Mouse (Mus musculus) megakaryocyte-erythroid progenitor cell, adult 5-6 weeks (primary cell): Measurements from ENCODE around the gene Fgf8. TPM values are rescaled to one million over a fixed set of nuclear protein-coding genes. Genes with fewer than 3 reads are reported as not detected.

Experiments
- ATAC-seq: replicated peaks from 2 replicates; pipeline ENCODE4 v1.8.0; 2016; ENCODE audit warnings: mild to moderate bottlenecking, inconsistent platforms; ENCODE audit not compliant: severe bottlenecking, poor library complexity, low FRiP score, low TSS enrichment
- total RNA-seq, 2 experiments: library from RNA; stranded (forward) in 1 of 2; stranded (reverse) in 1 of 2; fragments of 200-1000, 215-1000 nt in 1 of 2; fragments of >200 nt in 1 of 2; fragmentation: Nextera tagmentation in 1 of 2; gene quantifications; 2 replicates each; pipeline ENCODE4 v1.2.3; 2014 to 2017

Gene Fgf8
- total RNA-seq, 2 experiments from 2014 or later = not detected

DNA sequence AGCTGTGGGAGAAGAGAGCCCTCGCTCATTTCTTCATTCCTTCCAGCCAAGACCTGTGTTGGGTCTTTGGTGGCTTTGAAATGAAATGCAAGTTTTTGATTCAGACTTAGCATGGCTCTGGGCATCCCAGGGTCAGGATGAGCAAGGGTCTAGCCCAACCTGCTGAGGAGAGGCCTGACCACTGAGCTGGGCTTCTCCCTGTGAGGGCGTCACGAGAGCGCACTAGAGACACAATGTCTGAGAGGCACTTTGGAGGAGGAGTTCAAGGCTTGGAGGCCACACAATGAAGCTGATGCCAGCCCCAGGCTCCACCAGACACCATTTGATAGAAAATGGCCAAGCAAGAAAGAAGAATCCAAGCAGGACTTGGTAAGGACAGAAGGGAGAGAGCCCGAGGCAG lies 8.5 kb downstream of the Fgf8 start:
- no peak for ATAC-seq

DNA sequence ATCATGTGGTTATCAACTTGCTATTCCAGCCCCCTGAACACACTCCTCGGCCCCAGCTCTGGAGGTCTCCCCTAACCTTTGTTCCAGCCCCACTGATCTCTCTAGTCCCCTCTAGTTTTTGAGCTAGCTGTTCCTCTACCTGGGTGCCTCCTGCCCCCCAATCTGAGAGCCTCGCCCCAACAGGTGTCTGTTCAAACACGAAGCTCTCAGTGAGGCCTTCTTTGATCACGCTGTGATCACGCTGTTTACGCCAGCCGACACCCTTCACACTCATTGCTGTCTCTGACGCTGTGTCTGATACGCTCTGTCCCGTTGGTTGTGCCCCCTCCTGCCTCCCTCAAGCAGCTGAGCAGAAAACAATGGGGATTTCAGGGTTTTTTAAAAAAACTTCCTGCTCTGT lies 9.2 kb downstream of the Fgf8 start:
- no peak for ATAC-seq

DNA sequence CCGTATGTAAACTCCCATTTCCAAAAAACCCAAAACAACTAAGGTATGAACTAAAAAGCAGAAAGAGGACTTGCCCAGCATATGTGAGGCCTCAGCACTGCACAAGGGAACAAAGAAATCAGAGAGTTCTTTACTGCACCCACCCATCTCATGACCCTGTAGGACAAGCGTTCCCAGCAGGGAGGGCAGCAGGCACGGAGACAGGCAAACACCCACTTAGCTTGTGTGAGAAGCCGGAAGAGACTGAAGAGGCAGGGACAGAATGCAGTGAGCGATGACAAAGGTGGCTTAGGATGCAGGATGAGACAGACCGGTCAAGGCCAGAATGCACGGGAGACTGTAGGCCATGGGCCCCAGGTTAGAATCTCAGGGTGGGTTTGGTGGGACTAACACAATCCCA lies 11.1 kb downstream of the Fgf8 start:
- no peak for ATAC-seq

DNA sequence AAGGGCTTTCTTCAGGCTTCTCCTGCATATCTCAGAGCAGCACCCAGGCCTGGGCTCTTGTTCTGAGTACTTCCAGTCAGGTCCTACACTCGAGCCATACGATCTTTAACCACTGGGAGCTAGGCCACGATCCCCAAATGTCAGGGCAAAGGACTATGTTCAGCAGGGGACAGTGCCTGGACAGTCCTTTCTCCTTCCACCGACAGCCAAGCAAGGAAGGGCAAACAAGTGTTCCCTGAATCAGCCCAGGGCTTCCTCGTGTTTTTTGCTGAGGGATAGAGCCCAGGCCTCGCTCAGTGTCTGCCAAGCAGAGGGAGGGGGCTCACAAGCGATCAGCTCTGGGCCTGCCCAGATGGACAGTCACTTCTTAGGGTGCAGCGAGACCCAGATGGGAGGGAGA lies 12.7 kb downstream of the Fgf8 start:
- no peak for ATAC-seq

DNA sequence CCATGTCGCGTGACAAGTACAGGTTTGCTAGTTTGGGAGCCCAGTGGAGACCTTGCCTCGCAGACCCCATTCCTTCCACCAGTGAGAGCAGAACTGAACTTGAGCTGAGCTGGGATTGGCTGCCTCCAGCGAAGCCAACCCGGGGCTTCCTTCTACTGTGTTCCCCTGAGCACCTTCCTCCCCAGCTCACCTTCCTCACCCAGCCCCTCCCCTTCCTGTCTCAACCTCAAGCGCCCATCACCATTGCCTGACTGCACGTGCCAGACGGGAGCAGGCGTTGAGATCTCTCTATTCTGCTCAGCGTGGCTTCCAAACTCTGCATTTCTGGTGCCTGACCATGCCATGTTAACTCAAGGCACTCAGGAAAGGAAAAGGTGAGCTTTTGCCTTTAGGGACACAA lies 15.5 kb downstream of the Fgf8 start:
- no peak for ATAC-seq

DNA sequence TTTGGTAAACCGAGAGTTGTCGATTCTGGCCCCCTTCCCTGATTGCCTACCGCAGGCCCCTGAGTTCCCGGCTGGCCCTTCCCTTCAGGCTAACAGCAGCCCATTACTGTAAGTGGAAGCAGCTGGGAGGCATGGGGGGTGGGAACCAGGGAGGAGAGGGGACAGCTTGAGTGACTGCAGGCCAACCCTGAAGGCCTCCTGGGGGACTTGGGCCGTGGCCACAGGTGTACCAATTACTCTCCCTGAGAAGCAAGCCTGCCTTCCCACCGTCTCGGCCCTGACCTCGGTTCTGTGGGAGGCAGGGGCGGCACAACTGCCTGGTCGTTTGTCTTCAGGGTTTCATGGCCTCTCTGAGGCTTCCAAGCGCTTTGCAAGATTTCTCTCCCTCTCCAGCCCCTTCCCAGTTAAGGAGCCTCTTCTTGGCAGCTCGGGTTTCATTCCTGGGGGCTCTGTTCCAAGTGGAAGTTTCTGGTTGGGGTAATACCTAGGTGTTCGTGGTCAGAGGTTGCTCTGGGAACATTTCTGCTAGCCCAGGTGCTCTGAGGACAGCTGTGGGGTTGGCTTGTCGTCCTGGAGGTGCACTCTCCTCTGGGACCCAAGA lies 16.9 kb downstream of the Fgf8 start:
- no peak for ATAC-seq

DNA sequence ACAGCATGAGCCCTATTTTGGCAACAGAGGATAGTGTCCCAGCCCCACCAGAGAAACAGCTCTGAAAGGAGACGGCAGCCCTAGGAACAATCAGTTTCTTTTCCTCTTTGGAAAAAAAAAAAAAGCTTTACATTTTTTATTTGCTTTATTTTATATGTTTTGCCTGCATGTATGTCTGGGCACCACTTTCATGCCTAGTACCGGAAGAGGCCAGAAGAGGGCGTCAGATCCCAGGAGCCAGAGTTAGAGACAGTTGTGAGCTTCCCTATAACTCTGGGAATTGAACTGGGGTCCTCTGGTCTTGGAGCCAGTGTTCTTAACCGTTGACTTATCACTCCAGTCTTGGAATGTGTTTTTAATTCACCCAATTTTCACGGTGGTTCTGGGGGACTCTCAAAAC lies 20.5 kb downstream of the Fgf8 start:
- no peak for ATAC-seq

DNA sequence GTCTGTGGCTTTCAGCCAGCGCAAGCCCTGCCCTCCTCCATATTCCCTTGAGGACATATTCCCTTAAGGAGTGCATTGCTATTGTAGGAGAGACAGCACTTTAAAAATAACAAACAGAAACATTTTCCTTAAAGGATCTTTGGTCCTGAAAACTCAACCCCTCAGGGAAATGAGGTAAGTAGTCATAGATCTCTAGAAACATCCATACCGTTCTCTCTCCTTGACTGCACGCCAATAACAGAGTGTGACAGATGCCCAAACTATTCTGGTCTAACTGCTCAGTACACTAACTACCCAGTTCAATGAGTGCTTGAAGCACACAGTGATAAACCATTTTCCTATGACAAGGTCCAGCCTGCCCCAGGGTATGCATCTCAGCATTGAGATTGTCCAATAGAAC lies 24.4 kb downstream of the Fgf8 start:
- ATAC-seq = no peak

DNA sequence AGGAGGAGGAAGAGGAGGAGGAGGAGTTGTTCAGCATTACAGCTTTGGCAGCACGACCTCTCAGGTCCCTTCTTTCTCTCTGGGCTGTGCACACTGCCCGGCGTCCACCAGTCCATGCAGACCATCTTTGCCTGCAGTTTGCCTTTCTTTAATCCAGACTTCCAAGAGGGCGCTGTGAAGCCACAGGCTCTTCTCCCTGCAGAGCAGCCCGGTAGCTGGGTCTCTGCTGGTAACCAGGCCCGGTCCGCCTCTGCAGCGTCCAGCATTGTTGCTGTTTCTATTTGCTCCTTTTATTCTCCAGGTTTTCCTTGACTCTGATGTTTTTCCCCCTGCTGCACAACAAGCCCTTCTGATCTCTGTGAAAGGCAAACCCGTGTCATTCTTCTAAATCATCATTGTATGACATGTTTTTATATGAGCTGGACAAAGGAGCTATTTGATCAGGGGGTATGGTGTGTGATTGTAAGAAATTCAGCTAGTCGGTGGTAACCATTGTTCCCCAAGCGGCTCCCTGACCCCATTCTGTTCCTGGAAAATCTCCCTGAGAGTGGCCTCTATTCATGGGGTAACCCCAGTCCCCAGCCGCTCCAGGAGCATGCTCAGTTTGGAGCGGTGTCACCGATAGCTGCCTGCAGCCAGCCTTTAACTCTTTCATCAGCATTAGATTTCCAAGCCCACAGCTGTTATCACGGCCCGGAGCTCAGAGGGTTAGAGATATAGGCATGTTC lies 25.1 kb downstream of the Fgf8 start:
- ATAC-seq = no peak

DNA sequence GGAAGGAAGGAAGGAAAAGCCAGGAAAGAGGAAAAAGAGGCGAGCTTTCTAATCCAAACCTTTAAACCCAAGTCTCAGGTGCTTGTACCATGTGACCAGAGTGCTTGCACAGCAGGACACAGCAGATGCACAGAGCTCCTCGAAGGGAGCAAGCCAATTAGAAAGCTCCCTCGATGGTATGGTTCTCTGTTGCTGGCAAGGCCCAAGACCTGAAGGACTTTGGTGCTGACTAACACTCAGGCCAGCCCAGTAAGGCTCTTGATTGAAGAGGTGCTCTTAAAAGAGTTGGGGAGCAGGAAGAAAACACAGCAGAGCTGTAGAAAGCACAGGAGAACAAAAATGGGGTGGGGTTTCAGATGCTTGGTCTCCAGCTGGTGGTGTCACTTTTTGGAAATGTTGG lies 34.0 kb downstream of the Fgf8 start:
- no peak for ATAC-seq

DNA sequence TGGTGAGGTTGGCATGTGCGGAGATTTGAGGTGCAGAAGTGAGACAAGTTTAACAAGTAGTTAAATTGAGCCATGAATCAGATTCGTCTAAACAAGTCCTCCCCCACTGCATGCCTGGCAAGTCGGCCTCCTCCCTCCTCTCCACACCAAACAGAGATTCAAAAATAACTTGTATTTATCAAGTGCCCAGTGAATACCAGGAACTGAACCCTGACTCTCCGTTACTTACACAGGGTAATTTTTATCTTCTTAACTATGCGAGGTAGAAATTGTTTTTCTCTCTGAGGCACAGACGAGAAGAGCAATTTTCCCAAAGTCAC lies 46.5 kb downstream of the Fgf8 start:
- no peak for ATAC-seq

DNA sequence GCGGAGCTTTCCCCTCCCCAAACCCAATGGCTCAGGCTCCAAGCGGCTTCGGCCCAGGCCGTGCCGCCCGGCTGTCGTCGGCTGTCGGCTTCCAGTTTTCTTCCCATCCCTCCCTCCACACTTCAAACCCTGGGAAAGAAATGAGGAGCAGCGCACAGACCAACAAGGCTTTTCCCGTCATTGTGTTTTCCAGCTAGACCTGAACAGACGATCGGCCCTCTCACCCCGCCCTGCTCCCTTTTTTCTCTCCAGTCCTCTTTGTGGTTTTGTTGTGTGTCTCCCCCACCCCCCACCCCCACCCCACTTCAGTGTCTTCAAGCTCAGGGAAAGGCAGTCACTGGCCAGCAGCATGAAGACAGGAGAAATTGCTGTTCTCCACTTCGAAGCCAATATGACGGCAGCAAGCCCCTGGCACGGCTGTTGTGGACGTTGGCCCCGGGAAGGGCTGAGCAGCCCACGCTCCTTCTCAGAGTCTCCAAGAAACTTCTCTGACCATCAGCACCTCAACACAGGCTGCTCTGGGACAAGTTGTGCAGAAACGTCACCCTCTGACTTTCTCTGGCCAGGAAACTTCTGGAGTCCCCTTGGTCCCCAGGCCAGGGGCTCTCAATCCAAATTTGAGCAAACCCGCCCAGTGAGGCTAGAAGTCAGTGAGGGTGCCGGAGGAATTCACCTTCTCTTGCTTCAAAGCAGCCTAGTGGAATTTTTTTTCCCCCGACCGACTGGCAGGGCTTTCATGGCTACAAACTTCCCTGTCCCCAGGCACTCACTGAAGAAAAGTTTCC lies 47.0 kb downstream of the Fgf8 start:
- ATAC-seq = no peak

DNA sequence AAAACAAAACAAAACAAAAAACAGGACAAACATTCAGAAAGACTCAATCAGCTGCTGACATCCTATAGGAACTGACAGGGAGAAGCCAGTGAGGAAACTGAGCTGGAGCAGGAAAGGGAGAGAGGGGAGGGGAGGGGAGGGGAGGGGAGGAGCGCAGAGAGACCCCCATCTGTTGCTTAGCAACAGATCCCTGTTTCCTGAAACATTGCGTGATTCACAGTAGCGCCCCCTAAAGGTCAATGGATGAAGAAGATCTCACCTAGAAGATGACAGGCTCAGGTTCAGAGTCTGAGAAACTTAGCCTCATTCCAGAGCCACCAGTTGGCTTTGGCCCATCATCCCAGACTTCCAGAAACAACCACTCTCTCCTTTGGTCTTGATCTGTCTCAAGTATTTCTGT lies 48.7 kb downstream of the Fgf8 start:
- no peak for ATAC-seq

DNA sequence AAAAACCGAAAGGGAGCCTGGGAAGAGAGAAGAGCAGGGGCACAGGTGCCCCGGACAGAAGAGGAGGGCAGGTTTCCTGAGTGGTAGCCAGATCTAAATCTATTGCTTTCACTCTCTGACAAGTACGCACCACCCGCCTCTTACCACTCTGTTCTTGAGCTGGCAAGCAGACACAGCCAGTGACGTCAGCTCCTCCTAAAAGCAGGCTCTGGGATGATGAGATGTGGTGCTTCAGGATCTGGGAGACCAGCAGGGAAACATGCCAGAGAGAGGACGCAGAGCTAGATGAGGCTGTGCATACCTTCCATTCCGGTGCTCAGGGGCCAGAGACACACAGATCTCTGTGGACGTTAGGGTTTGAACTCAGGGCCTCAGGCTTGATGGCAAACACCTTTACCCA lies 50.5 kb downstream of the Fgf8 start:
- ATAC-seq = no peak

DNA sequence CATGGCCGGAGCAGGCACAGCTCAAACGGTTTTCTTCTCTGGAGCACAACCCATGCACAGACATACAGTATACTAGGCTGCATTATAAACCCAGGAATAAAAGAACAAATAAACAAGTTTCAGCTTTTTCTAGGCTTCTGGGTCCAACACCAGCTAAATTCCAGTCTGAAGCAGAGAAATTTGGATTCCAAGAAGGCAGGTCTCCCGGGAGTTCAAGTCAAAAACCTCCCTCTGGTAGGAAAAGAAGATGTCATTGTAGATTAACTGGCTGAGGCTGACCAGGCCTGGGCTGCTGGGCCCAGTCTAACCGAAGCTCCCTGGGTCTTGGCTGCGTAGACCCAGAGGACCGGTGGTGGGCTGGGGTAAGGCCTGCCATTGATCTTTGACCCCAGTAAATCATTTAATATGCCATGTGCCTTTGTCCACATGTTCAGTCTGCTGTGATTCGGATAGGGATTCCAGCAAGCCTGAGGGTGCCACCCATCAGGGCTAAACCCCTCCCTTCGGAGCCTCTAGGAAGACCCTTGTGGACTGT lies 51.6 kb downstream of the Fgf8 start:
- no peak for ATAC-seq

DNA sequence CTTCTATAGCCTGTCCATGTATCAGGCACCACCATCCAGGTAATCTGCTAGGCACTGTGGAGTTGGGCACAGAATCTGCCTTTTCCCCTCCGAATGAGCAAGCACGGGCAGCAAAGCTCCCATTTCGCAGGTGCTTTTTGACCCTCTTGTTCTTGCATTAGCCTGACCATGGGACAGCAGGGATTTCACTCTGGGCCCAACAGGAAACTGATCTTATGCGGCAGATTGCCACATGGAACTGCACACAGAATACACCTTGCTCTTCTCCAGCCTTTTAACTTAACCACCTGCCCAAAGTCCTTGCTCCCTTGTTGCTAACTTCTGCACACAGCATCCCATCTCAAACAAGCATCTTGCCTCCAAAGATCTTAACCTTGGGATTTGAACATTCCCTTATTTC lies 55.7 kb downstream of the Fgf8 start:
- ATAC-seq = no peak

Other genes with a start within 250 kb of the Fgf8 start
- 8.6 and 10.2 TPM in 2 replicates for gene Poll, start 182.4 kb downstream of the Fgf8 start, total RNA-seq (2014; fragmentation: Nextera tagmentation)
- gene Poll, start 182.4 kb downstream of the Fgf8 start, total RNA-seq (2017) = 5.4 and 10.3 TPM in 2 replicates
- gene Gm17018, start 182.3 kb downstream of the Fgf8 start, total RNA-seq (2014; fragmentation: Nextera tagmentation) = 22.0 and 30.6 TPM in 2 replicates
- 17.5 and 23.1 TPM in 2 replicates for gene Gm17018, start 182.3 kb downstream of the Fgf8 start, total RNA-seq (2017)
- gene Fbxw4, start 82.6 kb downstream of the Fgf8 start, total RNA-seq (2014; fragmentation: Nextera tagmentation) = 14.5 and 33.0 TPM in 2 replicates
- 5.5 and 15.5 TPM in 2 replicates for gene Fbxw4, start 82.6 kb downstream of the Fgf8 start, total RNA-seq (2017)
- gene Npm3, start 6.7 kb upstream of the Fgf8 start, total RNA-seq (2014; fragmentation: Nextera tagmentation) = 124 and 184 TPM in 2 replicates
- 123 and 135 TPM in 2 replicates for gene Npm3, start 6.7 kb upstream of the Fgf8 start, total RNA-seq (2017)
- 75.0 and 86.3 TPM in 2 replicates for gene Mgea5, start 40.9 kb upstream of the Fgf8 start, total RNA-seq (2014; fragmentation: Nextera tagmentation)
- 117 and 134 TPM in 2 replicates for gene Mgea5, start 40.9 kb upstream of the Fgf8 start, total RNA-seq (2017)
- gene Kcnip2, start 73.1 kb upstream of the Fgf8 start, total RNA-seq (2014; fragmentation: Nextera tagmentation) = 0.52 TPM in 1 of 2 replicates, not detected in the other
- gene Kcnip2, start 73.1 kb upstream of the Fgf8 start, total RNA-seq (2017) = 0.34 and 3.6 TPM in 2 replicates